Mouse (Mus musculus): ENCODE measurements around the gene Catsper1. TPM values are rescaled to one million over a fixed set of nuclear protein-coding genes. Genes with fewer than 3 reads are reported as not detected.
"Not testable (repeated sequence)": the region's sequence is repeated elsewhere in the genome, so short reads cannot be mapped to it uniquely, and the experiment has no call there.

Catsper1 gene
- polyA plus RNA-seq, 1 experiment = not detected

DNA sequence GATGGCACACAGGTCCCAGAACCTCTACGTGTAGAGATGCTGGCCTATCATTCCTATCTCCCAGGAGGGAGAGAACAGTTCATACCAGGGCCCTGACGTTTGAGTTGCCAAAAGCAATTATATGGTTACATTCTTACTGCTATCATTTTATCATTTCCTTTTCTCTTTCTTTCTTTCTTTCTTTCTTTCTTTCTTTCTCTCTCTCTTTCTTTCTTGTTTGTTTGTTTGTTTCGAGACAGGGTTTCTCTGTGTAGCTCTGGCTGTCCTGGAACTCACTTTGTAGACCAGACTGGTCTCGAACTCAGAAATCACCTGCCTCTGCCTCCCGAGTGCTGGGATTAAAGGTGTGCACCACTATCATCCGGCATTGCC lies 13.9 kb downstream of the Catsper1 start, which contains the start of gene Cst6:
Gene Cst6 (minus strand): TSS at position 73 of the 372 bp plus-strand sequence.
- not testable (repeated sequence) for DNase-seq (ENCODE audit: extremely low spot score in 1 of 2, low spot score in 1 of 2)

DNA sequence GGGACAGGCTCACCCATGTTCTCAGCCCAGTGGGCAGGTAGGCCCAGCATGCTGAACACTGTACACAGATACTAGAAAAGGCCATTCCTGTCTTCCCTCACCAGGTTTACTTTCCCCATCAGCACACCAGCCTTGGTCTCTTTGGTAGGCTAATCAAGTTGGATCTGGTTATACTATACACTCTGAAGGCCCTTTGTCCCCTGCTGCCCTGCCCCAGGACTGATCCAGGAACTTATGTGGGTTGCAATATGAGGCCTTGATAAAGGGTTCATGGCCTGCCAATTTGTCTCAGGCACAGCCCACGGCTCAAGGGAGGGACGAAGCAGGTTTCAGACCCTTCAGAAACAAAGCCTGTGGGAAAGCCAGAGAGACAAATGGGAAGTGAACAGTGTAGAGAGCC lies 18.1 kb downstream of the Catsper1 start:
- no peak for DNase-seq (ENCODE audit: extremely low spot score in 1 of 2, low spot score in 1 of 2)

DNA sequence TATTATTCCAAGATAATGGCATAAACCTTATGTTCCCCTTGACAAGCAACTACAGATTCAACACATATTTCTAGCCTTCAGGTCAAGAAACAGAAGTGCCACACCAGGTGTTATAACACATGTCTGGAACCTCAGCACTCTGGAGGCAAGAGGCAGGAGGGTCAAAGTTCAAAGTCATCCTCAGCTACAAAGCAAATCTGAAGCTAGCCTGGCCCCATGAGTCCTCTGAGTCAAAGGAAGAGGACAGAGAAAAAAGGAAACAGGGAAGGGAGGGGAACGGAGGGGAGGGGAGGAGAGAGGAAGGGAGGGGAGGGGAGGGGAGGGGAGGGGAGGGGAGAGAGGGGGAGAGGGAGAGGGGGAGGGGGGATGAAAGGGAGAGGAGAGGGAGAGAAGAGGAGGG lies 20.5 kb downstream of the Catsper1 start:
- DNase-seq (ENCODE audit: extremely low spot score in 1 of 2, low spot score in 1 of 2) = no peak

DNA sequence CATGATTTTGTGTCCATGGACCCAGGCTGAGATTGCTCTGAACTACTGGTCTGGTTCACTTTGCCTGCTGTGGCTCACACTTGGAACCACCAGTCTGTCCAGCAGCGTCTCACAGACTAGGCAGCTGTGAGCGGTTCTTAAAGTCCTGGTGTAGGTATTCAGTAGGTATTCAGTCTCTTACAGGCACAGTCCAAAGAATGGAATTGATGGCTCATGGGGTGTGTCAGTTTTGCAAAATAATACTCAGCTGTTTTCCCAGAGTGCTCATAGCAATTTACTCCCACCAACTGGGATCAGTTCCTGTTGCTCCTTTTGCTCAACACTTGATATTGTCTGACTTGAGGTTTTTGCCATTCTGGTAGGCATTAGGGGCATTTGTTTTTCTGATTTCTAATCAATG lies 26.6 kb downstream of the Catsper1 start:
- no peak for DNase-seq (ENCODE audit: extremely low spot score in 1 of 2, low spot score in 1 of 2)

DNA sequence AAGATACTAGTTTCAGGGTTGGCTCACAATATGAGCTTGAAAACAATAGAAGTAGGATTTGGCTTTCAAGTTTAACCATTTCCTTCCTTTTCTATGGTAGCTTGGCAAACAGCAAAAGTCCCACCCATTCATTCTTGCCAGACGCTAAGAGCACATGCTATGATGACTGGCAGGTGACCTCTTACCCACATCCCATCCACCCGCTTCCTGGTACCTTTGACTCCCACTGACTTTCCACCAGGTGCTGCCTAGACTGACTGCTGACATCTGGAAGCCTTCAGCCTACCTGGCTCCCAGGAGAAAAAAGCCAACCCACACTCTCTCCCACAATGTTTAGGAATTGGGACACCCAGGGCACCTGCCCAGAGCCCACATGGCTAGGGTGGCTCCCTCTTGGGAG lies 28.6 kb downstream of the Catsper1 start:
- no peak for DNase-seq (ENCODE audit: extremely low spot score in 1 of 2, low spot score in 1 of 2)

DNA sequence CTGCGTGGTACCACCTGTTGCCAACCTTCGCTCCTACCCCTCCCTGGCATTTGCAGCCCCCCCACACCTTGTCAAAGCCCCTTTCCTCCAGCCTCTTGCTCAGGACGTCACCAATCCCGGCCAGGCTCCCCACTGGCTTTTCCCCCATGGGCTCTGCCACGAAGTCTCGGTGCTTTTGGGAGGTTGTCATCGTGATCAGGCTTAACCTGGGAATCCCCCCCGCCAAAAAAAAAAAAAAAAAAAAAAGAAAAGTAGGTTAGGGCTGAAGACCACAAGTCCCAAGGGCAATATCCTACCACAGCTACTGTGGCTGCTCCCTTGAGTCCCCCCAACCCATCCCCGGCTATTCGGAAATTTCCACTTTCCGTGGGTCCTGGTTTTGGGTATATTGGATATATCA lies 30.2 kb downstream of the Catsper1 start:
- no peak for DNase-seq (ENCODE audit: extremely low spot score in 1 of 2, low spot score in 1 of 2)

DNA sequence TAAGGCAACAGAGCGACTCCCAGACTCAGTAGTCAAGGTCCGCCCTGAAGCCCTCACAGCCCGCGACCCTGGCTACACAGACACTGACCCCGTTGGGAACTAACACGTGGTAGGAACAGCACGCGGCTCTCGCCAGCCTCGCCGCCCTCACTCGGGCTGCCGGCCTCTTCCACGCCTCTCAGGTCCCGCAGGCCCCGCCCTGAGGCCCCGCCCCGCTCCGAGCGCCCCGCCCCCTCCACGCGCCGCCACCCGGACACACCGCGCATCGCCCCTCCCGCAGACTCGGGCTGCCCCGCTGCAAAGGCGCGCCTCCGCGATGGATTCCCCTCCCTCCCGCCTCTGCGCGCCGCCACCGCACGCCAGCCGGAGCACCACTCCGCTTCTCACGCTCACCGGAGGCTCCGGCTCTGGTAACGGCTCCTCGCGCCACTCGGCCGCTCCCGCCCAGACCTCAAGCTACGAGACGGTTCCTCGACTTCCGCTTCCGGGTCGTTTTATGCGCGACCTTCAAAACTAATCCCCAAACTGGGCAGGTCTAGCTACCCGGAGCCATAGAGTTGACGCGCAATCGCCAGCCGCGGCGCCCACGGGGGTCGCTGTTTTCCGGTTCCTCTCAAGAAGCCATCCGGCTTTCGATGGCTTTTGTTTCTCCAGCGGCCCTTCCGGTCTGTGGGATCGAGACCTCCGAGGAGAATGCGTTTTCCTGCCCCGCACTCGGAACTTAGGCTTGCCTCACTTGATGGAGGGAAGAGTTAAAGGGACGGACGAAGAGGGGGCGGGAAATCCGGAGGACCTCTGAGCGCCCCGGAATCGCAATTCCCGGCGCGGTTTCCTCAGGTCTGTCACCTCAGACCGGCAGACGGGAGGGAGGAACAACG lies 30.9 kb downstream of the Catsper1 start, which contains the start of gene Eif1ad:
Gene Eif1ad (plus strand): TSS at position 567 of the 878 bp plus-strand sequence.
- DNase-seq (ENCODE audit: extremely low spot score in 1 of 2, low spot score in 1 of 2) = peak; percentile 90 to 96

DNA sequence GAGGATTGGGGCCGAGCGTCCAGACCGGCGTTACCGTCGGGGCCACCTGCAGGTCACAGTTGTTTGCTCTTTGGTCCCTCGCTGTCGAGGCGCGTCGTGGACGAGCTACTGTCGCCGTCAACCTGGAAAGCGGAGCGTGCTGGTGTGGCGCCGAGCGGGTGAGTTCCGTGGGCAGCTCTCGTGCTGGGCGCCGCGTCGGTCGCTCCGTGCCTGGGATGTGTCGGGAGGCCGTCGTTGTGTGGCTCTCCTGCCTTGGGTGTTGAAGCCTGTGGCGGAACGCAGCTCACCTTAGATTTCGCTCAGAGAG lies 31.5 kb downstream of the Catsper1 start, which contains the start of gene Banf1:
Gene Banf1 (minus strand): TSS at position 116 of the 307 bp plus-strand sequence.
- no peak for DNase-seq (ENCODE audit: extremely low spot score in 1 of 2, low spot score in 1 of 2)

DNA sequence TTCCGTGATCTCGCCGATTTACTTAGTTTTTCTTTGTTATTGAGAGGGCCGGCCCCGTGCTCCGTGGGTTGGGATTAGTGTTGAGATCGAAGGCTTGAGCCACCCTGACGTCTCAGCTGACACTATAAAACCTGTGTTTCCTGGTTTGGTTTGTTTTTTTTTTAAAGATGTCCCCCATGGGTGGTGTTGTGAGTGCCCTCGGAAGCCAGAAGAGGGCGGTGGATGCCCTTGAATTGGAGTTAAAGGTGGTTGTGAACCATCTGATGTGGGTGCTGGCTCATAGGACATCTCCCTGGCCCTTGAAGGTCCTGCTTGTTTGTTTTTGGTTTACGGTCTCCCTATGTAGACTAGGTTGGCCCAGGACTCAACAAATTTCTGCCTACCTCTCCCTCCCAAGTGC lies 31.9 kb downstream of the Catsper1 start:
- no peak for DNase-seq (ENCODE audit: extremely low spot score in 1 of 2, low spot score in 1 of 2)

DNA sequence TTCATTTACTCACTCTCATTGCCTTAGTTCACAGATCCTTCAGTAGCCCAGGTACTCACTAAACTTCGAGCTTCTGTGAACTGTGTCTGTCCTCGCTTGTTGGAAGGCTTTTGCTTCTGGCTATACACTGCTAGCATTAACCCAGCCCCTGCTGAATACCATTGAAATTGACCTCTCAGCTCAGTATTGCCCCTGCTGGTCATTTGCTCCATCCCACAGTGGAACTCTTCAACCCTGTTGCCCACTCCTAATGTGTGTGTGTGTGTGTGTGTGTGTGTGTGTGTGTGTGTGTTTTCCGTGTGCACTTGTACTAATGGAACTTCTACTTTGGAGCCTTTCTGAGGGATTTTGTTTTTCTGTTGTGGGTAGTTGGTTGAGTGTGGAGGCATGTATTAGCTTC lies 35.4 kb downstream of the Catsper1 start:
- DNase-seq (ENCODE audit: extremely low spot score in 1 of 2, low spot score in 1 of 2) = no peak

DNA sequence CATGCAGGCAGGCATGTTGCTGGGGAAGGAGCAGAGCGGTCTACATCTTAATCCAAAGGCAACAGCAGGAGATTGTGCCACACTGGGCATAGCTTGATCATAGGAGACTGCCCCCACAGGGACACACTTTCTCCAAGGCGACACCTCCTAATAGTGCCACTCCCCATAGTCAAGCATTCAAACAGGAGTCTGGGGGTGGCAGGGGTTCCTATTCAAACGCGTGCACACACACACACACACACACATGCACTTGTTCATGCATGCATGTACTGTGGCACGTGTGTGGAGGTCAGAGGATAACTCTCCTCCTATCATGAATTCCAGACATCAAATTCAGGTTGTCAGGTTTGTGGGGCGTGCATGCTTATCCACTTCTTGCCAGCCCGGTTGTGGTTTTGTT lies 37.2 kb downstream of the Catsper1 start:
- no peak for DNase-seq (ENCODE audit: extremely low spot score in 1 of 2, low spot score in 1 of 2)

DNA sequence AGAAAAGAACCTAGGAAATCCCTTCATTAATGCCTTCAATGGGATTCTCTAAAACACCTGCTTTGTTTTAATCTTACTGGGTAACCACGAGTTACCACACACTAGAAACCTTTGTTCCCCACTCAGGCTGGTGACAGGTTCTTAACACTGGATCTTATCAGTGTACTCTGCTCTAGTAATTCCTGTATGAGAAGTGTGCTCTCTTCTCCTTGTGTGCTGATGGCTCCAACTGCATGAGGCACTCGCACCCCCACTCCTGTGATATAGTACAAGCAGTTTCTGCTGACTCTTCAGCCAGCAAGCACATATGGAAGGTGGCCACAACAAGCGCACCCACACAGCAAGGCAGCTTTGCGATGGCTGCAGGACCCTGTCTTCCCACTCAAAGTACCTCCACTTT lies 38.6 kb downstream of the Catsper1 start:
- DNase-seq (ENCODE audit: extremely low spot score in 1 of 2, low spot score in 1 of 2) = no peak

DNA sequence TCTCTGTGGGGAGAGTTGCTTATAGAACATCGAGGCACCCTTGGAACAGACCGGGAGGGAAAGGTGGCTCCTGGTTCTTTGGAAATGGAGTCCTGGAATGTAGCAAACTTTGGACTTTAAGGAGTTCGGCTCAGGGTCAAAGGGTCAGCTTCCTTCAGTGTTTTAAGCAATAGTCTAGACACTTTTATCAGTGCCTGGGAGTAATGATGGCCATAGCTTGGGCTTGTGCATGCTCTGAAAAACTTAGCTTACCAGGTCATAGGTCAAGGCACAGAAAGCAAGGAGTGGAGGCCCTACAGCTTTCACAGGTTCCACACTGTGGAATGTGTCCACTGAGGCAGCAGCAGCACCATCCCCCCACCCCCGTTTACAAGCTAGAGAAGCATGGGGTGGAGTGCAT lies 39.2 kb downstream of the Catsper1 start:
- DNase-seq (ENCODE audit: extremely low spot score in 1 of 2, low spot score in 1 of 2) = no peak

DNA sequence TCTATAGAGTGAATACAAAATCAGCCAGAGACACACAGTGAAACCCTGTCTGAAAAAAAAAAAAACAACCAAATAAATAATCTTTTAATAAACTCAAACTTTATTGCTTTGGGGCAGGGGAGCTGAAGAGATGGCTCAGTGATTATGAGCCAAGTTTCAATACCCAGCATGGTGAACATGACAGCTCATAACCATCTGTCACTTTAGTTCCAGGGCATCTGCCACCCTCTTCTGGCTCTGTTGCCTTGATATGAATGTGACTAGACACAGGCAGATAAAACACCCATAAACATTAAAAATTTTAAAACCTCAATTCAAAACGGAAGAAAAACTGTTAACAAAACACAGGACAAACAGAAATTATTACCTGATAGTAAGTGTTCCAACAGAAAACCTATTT lies 41.9 kb downstream of the Catsper1 start:
- DNase-seq (ENCODE audit: extremely low spot score in 1 of 2, low spot score in 1 of 2) = no peak

DNA sequence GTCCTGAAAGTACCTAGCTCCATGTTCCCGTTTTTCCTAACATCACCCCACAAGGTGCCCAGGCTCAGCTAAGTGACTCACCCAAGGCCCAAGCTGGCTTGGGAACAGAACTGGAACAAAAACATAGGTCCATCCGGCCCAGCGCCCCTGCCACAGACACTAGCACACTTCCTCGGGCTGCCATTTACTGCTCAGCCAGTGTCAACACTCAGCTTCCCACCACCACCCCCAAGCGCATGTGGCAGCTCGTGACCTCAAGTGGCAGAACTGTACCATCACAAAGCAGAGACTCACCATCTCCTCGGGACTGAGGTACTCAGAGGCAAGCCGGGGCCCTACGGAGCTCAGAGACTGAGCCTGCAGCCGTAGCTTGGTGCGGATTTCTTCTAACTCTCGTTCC lies 47.8 kb downstream of the Catsper1 start:
- no peak for DNase-seq (ENCODE audit: extremely low spot score in 1 of 2, low spot score in 1 of 2)

DNA sequence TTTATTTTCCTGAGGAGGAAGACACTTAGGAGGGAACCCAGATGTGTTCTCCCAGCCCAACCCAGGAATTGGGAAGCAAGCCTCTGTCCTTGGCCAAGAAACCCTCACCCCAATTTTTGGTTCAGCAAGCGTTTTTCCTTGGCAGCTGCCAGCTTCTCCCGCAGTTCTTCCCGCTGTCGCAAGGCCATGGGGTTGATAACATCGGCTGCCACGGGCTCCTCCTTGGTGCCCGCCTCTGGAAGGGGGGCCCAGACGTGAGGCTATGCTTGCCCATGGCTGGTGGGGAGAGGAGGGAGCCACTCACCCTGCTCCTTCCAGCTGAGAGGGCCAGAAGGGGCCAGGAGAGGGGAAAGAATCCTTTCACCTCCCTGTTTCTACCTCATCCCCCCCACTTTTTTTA lies 49.2 kb downstream of the Catsper1 start:
- no peak for DNase-seq (ENCODE audit: extremely low spot score in 1 of 2, low spot score in 1 of 2)

DNA sequence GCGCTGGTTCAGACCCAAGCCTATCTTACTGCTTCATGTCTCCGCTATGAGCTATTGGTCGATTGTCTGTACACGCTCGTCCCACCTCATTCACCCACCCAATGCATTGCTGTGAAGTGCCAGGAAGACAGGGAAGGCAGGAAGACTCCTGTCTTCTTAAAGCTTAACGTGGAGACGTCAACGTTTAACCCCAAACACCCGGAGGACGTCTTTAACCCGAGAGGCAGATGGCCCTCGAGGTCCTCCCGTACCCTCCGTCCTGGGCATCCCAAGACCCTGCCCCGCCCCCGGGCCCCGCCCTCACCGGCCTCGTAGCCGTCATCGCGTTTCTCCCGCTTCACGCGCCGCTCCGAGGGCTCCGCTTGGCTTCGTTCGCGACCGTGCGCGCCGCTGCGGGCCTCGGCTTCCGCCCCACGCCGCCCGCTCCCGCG lies 52.5 kb downstream of the Catsper1 start:
- DNase-seq (ENCODE audit: extremely low spot score in 1 of 2, low spot score in 1 of 2) = no peak

DNA sequence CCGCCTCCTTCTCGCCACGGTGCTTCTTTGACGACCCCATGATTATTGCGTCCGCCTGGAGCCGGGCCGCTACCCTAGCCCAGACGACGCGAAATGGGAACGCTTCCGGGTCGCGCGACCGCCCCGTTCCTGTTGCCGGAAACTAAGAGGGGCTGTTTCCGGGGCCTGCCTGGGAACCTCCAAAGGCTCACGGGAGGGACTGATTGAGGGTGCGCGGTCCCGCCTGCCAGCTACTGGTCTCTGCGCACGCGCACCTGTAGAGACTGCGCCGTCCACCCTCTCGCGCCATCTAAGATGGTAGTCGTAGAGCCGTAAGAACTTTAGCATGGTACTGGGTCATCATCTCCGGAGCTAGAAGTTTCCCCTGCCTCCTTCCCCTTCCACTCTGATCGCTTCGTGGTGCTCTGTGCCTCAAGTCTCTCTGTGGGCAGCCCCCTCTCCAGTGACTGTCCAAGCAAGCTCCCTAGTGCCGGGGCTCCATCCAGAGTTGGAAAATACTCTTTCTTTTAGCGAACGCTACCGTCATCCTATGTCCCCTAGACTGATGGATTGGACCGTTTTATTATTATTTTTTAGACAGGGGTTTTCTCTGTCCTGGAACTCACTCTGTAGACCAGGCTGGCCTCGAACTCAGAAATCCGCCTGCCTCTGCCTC lies 53.2 kb downstream of the Catsper1 start, which contains the start of gene Sart1:
Gene Sart1 (minus strand): TSS at position 116 of the 655 bp plus-strand sequence.
- peak; percentile 95 to 97 for DNase-seq (ENCODE audit: extremely low spot score in 1 of 2, low spot score in 1 of 2)

DNA sequence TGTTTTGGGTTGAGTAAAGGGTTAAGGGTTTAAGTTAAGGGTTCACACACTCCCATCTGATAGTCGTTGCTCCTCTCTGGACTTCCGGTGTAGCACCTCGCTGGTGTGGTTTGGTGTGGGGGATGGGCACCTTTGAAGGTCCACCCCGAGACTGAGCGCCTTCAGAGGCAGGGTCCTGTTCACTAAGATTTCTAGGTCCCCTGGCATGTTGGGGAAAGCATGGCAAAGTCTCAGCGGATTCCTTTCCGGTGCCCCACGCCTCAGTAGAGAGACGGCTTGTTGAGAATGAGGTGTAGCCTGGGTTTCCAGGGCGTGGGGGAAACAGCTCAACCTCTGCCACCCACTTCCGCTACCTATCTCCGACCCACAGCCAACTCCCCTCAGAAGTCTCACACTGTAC lies 54.1 kb downstream of the Catsper1 start:
- DNase-seq (ENCODE audit: extremely low spot score in 1 of 2, low spot score in 1 of 2) = no peak

DNA sequence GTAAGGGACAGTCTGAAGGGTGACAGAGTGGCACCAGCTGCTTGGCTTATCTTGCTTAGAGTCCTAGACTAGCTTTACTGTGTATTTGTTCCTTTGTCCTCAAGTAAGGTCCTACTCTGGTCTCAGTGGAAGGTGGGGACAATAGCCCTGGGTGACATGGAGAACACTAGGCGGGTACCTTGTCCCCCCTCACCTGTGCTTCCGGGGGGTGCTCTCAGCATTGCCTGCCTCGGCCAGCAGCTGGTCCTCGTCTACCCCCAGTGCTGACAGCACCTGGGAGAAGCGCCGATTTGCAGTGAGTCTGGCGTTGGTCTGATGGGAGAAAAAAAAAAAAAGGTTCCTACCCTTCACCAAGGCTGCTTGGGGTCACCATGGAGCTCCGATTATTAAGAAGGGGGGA lies 54.9 kb downstream of the Catsper1 start:
- no peak for DNase-seq (ENCODE audit: extremely low spot score in 1 of 2, low spot score in 1 of 2)

DNA sequence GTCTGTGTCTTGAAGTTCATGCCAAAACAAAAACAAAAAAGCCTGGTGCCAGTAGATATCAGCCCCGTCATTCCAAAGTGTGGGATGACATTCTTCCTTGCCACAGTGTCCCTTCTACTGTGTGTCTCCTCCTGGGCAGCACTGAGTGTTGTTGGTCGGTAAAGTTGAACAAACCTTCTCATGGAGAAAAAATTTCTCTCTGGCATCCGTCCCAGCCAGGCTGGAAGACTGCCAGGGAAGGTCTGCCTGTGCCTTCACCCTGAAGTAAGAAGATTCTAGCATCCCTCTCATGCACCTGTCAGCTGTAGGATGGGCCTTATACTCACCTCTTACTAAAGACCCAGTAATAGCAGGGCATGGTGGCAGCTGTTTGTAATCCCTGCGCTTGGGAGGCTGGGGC lies 57.4 kb downstream of the Catsper1 start:
- no peak for DNase-seq (ENCODE audit: extremely low spot score in 1 of 2, low spot score in 1 of 2)
